Mouse (Mus musculus) megakaryocyte, embryonic 14.5 days (primary cell): Measurements from ENCODE around the gene Prodh2. TPM values are rescaled to one million over a fixed set of nuclear protein-coding genes. Genes with fewer than 3 reads are reported as not detected.

Source experiments
- H3K27me3 ChIP-seq: replicated peaks from 2 replicates; pipeline ENCODE3; 2012; ENCODE audit warnings: inconsistent platforms
- H3K36me3 ChIP-seq: replicated peaks from 2 replicates; pipeline ENCODE3; 2012; ENCODE audit warnings: low read length, inconsistent platforms, mixed read lengths
- H3K4me1 ChIP-seq: 2 replicates; pipeline ENCODE4 v1.6.1; 2012; ENCODE audit warnings: inconsistent platforms
- H3K4me3 ChIP-seq: replicated peaks from 2 replicates; pipeline ENCODE3; 2012; ENCODE audit warnings: moderate library complexity, mild to moderate bottlenecking, inconsistent platforms
- H3K9me3 ChIP-seq: 2 replicates; pipeline ENCODE4 v1.6.1; 2012; ENCODE audit warnings: inconsistent platforms
- FLI1 ChIP-seq: IDR thresholded peaks from 2 replicates; pipeline ENCODE4 v1.6.1; 2012; ENCODE audit warnings: low read length, inconsistent platforms, mixed read lengths
- GATA1 ChIP-seq: IDR thresholded peaks from 3 replicates; pipeline ENCODE4 v1.6.1; 2012; ENCODE audit warnings: mixed read lengths, low read length, inconsistent platforms, borderline replicate concordance
- polyA plus RNA-seq: library from polyadenylated mRNA; stranded (reverse); fragments of >175 nt; gene quantifications from 2 replicates; pipeline ENCODE4 v1.2.3, GENCODE M21; 2012; ENCODE audit warnings: low replicate concordance; ENCODE audit not compliant: insufficient read depth

Gene Prodh2
- polyA plus RNA-seq, 1 experiment: not detected

DNA sequence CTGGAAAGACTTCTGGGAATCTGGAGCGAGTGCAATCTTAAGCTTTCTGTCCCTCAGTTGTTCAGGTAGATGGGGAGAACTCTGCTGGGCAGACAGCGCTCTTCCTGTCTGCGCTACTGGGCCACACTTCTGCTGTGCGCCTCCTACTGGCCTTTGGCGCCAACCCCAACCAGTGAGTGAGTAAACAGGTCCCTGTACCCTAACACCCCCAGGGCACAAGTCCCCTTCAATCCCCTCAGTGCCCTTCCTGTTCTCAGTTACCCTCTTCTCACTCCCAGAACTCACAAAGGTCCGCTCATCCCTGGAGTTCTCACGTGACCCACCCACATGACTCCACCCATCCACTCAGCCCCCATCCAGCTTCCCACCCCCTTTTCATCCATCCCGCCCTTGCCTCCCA lies 24.9 kb downstream of the Prodh2 start:
- peaks cover 8% of the 10 kb centered on the region for H3K36me3 ChIP-seq
- H3K9me3 ChIP-seq: no peaks in the 10 kb centered on the region
- no peaks in the 10 kb centered on the region for H3K4me1 ChIP-seq
- no peak overlapping the region for H3K4me3 ChIP-seq
- H3K27me3 ChIP-seq: peaks cover 52% of the 10 kb centered on the region
- TF ChIP-seq FLI1: no peak
- TF ChIP-seq GATA1: no peak

DNA sequence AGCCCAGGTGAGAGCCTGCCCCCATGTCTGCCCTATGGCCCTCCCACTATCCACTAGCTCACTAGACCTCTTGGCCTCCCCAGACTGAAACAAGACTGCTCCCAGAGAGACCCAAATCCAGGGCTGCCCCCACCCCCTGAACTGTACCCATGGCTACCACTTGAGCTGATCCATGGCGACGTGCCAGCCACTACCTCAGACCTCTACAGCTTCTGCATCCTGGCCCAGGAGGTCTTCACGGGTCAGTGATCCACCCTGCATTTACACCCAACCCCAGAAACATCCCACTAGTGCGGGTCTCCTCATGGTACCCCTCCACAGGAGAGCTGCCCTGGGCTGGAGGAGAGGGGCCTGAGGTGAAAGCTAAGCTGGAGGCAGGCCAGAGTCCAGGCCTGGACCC lies 27.0 kb downstream of the Prodh2 start:
- Histone ChIP-seq H3K27me3 (peaks cover 42% of the 10 kb centered on the region), H3K4me3 (no peak overlapping the region), H3K9me3 (no peaks in the 10 kb centered on the region), H3K4me1 (no peaks in the 10 kb centered on the region), H3K36me3 (peaks cover 29% of the 10 kb centered on the region)
- no peak for TF ChIP-seq FLI1
- TF ChIP-seq GATA1: no peak

GRCm38 (mm10) chr7:30520856-30521255 lies 27.4 kb downstream of the Prodh2 start:
- H3K4me1 ChIP-seq: no peaks in the 10 kb centered on the region
- TF ChIP-seq GATA1: no peak
- no peak for TF ChIP-seq FLI1
- H3K4me3 ChIP-seq: no peak overlapping the region
- H3K36me3 ChIP-seq: peaks cover 34% of the 10 kb centered on the region
- H3K9me3 ChIP-seq: no peaks in the 10 kb centered on the region
- H3K27me3 ChIP-seq: peaks cover 38% of the 10 kb centered on the region

GRCm38 (mm10) chr7:30522871-30523270 lies 29.4 kb downstream of the Prodh2 start:
- peaks cover 54% of the 10 kb centered on the region for H3K36me3 ChIP-seq
- peaks cover 33% of the 10 kb centered on the region for H3K27me3 ChIP-seq
- no peaks in the 10 kb centered on the region for H3K9me3 ChIP-seq
- no peak overlapping the region for H3K4me3 ChIP-seq
- no peak for TF ChIP-seq GATA1
- no peak for TF ChIP-seq FLI1
- H3K4me1 ChIP-seq: no peaks in the 10 kb centered on the region

DNA sequence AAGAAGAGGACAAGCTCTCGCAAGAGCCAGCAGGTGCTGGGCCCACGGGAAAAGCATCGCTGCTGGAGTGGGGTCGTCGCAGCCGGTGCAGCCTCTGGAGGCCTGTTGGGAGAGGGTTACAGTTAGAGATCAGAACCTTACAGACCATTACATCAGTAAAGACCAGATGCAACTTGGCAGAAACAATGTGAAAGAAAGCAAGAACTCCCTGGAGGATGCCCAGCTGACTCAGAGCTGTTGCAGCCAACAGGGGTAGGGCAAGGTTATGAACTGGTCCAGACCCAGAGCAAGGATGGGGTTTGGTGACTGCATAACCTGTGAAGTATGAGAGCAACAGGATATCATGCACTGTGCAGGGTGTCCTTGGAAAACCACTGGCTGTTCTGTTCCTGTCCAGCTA lies 31.1 kb downstream of the Prodh2 start:
- Histone ChIP-seq H3K9me3 (no peaks in the 10 kb centered on the region), H3K36me3 (peaks cover 70% of the 10 kb centered on the region), H3K4me3 (no peak overlapping the region), H3K27me3 (peaks cover 18% of the 10 kb centered on the region), H3K4me1 (no peaks in the 10 kb centered on the region)
- TF ChIP-seq GATA1: no peak
- TF ChIP-seq FLI1: no peak

- Histone ChIP-seq H3K4me1 (no peaks in the 10 kb centered on the region), H3K27me3 (peaks cover 5% of the 10 kb centered on the region), H3K4me3 (no peak overlapping the region), H3K36me3 (peaks cover 84% of the 10 kb centered on the region), H3K9me3 (no peaks in the 10 kb centered on the region)
- no peak for TF ChIP-seq GATA1
- no peak for TF ChIP-seq FLI1
Observed at GRCm38 (mm10) chr7:30525954-30526353, 32.5 kb downstream of the Prodh2 start.

GRCm38 (mm10) chr7:30526399-30526798 lies 33.0 kb downstream of the Prodh2 start:
- Histone ChIP-seq H3K27me3 (peaks cover under 1% of the 10 kb centered on the region), H3K4me3 (no peak overlapping the region), H3K9me3 (no peaks in the 10 kb centered on the region), H3K4me1 (no peaks in the 10 kb centered on the region), H3K36me3 (peaks cover 89% of the 10 kb centered on the region)
- TF ChIP-seq GATA1 (no peak), FLI1 (no peak)

- no peaks in the 10 kb centered on the region for H3K27me3 ChIP-seq
- TF ChIP-seq GATA1 (no peak), FLI1 (no peak)
- no peak overlapping the region for H3K4me3 ChIP-seq
- peaks cover 95% of the 10 kb centered on the region for H3K36me3 ChIP-seq
- H3K4me1 ChIP-seq: no peaks in the 10 kb centered on the region
- no peaks in the 10 kb centered on the region for H3K9me3 ChIP-seq
Observed at GRCm38 (mm10) chr7:30526981-30527380, 33.6 kb downstream of the Prodh2 start.

GRCm38 (mm10) chr7:30531291-30531815 lies 37.9 kb downstream of the Prodh2 start:
- peaks cover 68% of the 10 kb centered on the region for H3K36me3 ChIP-seq
- H3K27me3 ChIP-seq: no peaks in the 10 kb centered on the region
- no peaks in the 10 kb centered on the region for H3K9me3 ChIP-seq
- H3K4me1 ChIP-seq: peaks cover 26% of the 10 kb centered on the region
- no peak overlapping the region for H3K4me3 ChIP-seq
- TF ChIP-seq FLI1 (no peak), GATA1 (no peak)

GRCm38 (mm10) chr7:30532931-30533330 lies 39.5 kb downstream of the Prodh2 start:
- no peaks in the 10 kb centered on the region for H3K9me3 ChIP-seq
- H3K36me3 ChIP-seq: peaks cover 57% of the 10 kb centered on the region
- TF ChIP-seq GATA1: no peak
- H3K4me3 ChIP-seq: peak overlapping the region; percentile 40
- no peaks in the 10 kb centered on the region for H3K27me3 ChIP-seq
- H3K4me1 ChIP-seq: peaks cover 26% of the 10 kb centered on the region
